Mouse (Mus musculus): ENCODE measurements at regions not wholly inside any gene's neighbourhood (a gene's known extent, or its start where the extent isn't known, plus 50 kb on each side); places are given as distances from the start of the nearest gene placed in this dataset.
A peak's percentile ranks its signal among the peaks of the same experiment; 100 is the strongest.

DNA sequence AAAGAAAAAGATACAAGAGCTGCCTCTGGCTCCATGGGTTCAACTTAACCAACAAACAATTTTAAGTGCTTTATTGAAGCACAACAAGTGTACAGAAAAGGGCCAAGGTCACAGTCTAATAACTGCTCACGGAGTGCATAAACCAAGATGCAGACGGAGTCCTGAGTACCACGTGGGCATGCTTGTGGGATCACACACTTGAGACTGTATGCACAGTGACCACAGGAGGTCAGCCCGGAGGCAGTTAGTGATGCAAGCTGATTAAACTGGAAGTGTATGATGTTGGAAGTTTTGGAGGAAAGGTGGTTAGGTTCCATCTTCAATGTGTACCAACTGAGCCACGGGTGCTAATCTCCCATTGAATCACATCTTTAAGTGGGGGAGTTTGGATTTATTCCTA, 146.9 kb downstream of the Gm815 start:
- Histone ChIP-seq H3K27ac (ENCODE audit: control insufficient read depth, insufficient read depth, low read length) (no peak overlapping the region), H3K36me3 (ENCODE audit: control insufficient read depth, insufficient read depth, low read length) (no peaks in the 10 kb centered on the region), H3K27me3 (ENCODE audit: control insufficient read depth, insufficient read depth, low read length) (no peaks in the 10 kb centered on the region), H3K4me3 (ENCODE audit: control insufficient read depth, insufficient read depth, low read length) (no peak overlapping the region), H3K4me1 (replicated peaks; ENCODE audit: control insufficient read depth, insufficient read depth, low read length) (no peaks in the 10 kb centered on the region)
- WGBS: 68% methylated on average over 5 of the region's 5 CpGs
- TF ChIP-seq POLR2A (IDR thresholded peaks at IDR 0.05; ENCODE audit: control insufficient read depth, extremely low read depth, insufficient read depth, low read length, poor library complexity) (no peak), CTCF (IDR thresholded peaks at IDR 0.05; ENCODE audit: borderline replicate concordance, control insufficient read depth, extremely low read depth, insufficient read depth, low read length, poor library complexity) (no peak)
- no peak for DNase-seq

DNA sequence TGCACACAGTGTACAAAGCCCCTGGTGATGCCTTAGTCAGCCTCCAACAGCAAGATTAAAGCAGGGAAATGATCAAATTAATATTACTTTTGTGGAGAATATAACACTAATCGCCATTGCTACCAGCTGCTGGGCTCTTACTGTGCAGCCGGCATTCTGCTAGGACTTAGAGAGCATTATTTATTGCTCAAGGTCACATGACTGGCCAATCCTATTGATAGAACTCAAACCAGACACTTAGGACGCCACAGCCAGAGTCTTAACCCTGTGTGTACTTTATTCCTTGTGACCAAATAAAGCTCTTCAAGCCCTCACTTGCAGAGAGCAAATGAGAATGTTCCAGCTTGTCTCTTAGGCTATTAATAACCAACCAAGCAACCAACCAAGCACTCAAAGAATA, 152.6 kb downstream of the Gm815 start:
- Histone ChIP-seq H3K4me1 (replicated peaks; ENCODE audit: control insufficient read depth, insufficient read depth, low read length) (no peaks in the 10 kb centered on the region), H3K27me3 (ENCODE audit: control insufficient read depth, insufficient read depth, low read length) (no peaks in the 10 kb centered on the region), H3K27ac (ENCODE audit: control insufficient read depth, insufficient read depth, low read length) (no peak overlapping the region), H3K4me3 (ENCODE audit: control insufficient read depth, insufficient read depth, low read length) (no peak overlapping the region), H3K36me3 (ENCODE audit: control insufficient read depth, insufficient read depth, low read length) (no peaks in the 10 kb centered on the region)
- no peak for DNase-seq
- 77% methylated on average over 3 of the region's 3 CpGs for WGBS
- TF ChIP-seq CTCF (IDR thresholded peaks at IDR 0.05; ENCODE audit: borderline replicate concordance, control insufficient read depth, extremely low read depth, insufficient read depth, low read length, poor library complexity): no peak
- no peak for TF ChIP-seq POLR2A (IDR thresholded peaks at IDR 0.05; ENCODE audit: control insufficient read depth, extremely low read depth, insufficient read depth, low read length, poor library complexity)

DNA sequence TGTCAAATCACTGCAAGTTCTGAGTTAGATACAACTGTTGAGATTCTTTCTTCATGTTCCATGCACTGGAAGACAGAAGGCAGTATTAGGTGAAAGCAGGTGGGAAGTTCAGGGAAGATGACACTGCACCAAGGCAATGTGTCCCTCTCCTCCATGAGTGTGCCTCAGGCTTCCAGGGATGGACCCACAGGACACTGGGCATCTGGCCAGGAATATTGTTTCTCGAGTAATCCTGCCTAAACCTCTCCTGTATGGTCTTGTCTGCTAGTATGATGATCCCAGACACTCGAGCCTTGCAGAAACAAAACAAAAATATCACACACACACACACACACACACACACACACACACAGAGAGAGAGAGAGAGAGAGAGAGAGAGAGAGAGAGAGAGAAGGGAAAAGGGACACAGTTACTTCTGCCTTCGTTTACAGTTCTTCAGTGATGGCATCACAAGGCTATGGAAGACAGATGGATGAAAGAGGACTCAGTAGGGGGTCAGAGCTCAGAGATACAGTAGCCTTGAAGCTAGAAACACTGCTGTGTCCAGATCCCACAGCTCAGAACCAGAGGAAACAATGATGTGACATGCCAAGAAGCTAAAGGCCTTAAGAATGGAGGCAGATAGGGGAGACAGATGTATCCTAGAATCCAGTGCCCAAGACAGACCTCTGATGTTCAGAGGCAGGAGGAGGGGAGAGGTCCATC, 154.8 kb downstream of the Gm815 start:
- no peak for DNase-seq
- H3K27me3 ChIP-seq (ENCODE audit: control insufficient read depth, insufficient read depth, low read length): no peaks in the 10 kb centered on the region
- WGBS: 80% methylated on average over 3 of the region's 3 CpGs

DNA sequence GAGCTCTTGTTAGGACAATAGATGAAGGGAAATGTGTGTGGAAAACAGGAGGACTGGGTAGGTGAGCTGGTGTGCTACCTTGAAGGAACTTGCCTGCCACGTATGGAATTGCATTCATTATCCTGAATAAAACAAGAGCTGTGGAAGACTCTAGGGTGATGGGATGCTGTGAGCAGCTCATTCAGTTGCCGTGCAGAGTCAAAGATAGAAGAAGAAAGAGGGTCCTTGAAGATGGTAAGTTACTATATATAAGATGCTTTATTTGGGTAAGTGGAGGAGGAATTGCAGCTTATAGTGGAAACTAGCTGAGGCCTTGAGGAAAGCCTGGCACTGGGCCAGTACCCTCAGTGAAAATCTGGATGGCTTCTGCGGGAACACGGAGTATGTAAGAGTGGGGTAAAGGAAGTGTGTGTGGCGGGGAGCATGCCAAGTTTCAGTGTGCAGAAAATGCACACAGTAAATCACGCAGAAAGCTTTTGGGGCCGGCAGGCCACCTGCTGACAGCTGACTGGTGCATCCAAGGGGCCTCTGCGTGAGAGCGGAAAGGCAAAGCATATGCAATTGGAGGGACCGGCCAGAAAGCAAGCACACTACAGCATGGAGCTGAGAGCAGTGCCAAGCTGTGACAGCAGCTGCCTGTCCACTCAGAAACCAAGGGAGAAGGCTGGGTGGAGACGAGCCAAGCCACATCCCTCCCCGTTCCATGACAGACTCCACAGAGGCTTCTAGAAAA, 149.7 kb upstream of the Vldlr start:
- no peak for DNase-seq
- 29% methylated on average over 12 of the region's 12 CpGs for WGBS
- no peaks in the 10 kb centered on the region for H3K27me3 ChIP-seq (ENCODE audit: control insufficient read depth, insufficient read depth, low read length)
- H3K36me3 ChIP-seq (ENCODE audit: control insufficient read depth, insufficient read depth, low read length): no peaks in the 10 kb centered on the region
- no peak overlapping the region for H3K4me3 ChIP-seq (ENCODE audit: control insufficient read depth, insufficient read depth, low read length)
- H3K4me1 ChIP-seq (replicated peaks; ENCODE audit: control insufficient read depth, insufficient read depth, low read length): peaks cover 4% of the 10 kb centered on the region; the same call in 1 of the 2 replicates
- TF ChIP-seq POLR2A (IDR thresholded peaks at IDR 0.05; ENCODE audit: control insufficient read depth, extremely low read depth, insufficient read depth, low read length, poor library complexity) (no peak), CTCF (IDR thresholded peaks at IDR 0.05; ENCODE audit: borderline replicate concordance, control insufficient read depth, extremely low read depth, insufficient read depth, low read length, poor library complexity) (no peak)
- H3K27ac ChIP-seq (ENCODE audit: control insufficient read depth, insufficient read depth, low read length): no peak overlapping the region

More for the DNA sequence above, 154.8 kb downstream of the Gm815 start:
- Histone ChIP-seq H3K36me3 (ENCODE audit: control insufficient read depth, insufficient read depth, low read length) (no peaks in the 10 kb centered on the region), H3K4me1 (replicated peaks; ENCODE audit: control insufficient read depth, insufficient read depth, low read length) (no peaks in the 10 kb centered on the region), H3K4me3 (ENCODE audit: control insufficient read depth, insufficient read depth, low read length) (no peak overlapping the region), H3K27ac (ENCODE audit: control insufficient read depth, insufficient read depth, low read length) (no peak overlapping the region)
- TF ChIP-seq POLR2A (IDR thresholded peaks at IDR 0.05; ENCODE audit: control insufficient read depth, extremely low read depth, insufficient read depth, low read length, poor library complexity): no peak
- no peak for TF ChIP-seq CTCF (IDR thresholded peaks at IDR 0.05; ENCODE audit: borderline replicate concordance, control insufficient read depth, extremely low read depth, insufficient read depth, low read length, poor library complexity)

DNA sequence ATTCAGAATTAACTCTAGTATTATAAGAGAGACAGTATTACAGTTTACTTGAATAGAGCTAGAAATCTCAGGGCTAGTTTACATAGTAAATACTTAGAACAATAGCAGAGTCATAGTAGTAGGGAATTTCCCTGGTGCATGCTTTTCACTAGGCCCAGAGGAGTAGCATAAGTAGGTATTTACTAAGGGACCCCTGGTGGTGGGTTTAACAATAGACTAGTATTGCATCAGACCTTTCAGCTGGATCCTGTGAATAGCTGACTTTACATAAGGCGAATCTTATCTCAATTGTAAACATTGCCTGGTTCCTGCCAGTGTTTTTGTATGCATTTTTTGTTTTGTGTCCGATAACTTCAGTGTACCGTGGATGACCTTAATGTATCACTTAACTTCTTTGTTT, 143.0 kb upstream of the Vldlr start:
- peak; percentile 5 for DNase-seq
- no peaks in the 10 kb centered on the region for H3K27me3 ChIP-seq (ENCODE audit: control insufficient read depth, insufficient read depth, low read length)
- no peak for TF ChIP-seq POLR2A (IDR thresholded peaks at IDR 0.05; ENCODE audit: control insufficient read depth, extremely low read depth, insufficient read depth, low read length, poor library complexity)
- no peak for TF ChIP-seq CTCF (IDR thresholded peaks at IDR 0.05; ENCODE audit: borderline replicate concordance, control insufficient read depth, extremely low read depth, insufficient read depth, low read length, poor library complexity)
- H3K4me1 ChIP-seq (replicated peaks; ENCODE audit: control insufficient read depth, insufficient read depth, low read length): no peaks in the 10 kb centered on the region
- WGBS: 97% methylated on average over 3 of the region's 3 CpGs
- H3K27ac ChIP-seq (ENCODE audit: control insufficient read depth, insufficient read depth, low read length): no peak overlapping the region
- H3K36me3 ChIP-seq (ENCODE audit: control insufficient read depth, insufficient read depth, low read length): no peaks in the 10 kb centered on the region
- H3K4me3 ChIP-seq (ENCODE audit: control insufficient read depth, insufficient read depth, low read length): no peak overlapping the region

DNA sequence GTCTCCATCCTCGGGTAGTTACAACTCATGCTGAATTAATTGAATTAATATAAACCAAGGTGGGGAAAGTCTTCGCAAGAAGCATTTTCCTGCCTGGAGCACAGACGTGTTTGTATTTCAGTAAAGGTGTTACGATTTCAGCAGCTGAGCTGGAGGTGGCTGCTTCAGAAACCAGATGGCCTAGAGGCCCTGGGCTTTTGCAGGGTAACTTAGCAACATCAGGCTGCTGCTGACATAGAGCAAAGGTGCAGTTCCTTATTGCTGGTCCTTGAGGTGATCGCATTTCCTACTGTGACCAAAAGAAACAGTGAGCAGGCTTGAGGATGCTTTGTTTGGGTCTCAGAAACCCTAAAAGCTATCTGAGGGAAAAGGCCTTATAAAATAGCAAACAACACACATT, 141.3 kb upstream of the Vldlr start:
- Histone ChIP-seq H3K36me3 (ENCODE audit: control insufficient read depth, insufficient read depth, low read length) (no peaks in the 10 kb centered on the region), H3K27me3 (ENCODE audit: control insufficient read depth, insufficient read depth, low read length) (no peaks in the 10 kb centered on the region), H3K4me1 (replicated peaks; ENCODE audit: control insufficient read depth, insufficient read depth, low read length) (no peaks in the 10 kb centered on the region), H3K27ac (ENCODE audit: control insufficient read depth, insufficient read depth, low read length) (no peak overlapping the region), H3K4me3 (ENCODE audit: control insufficient read depth, insufficient read depth, low read length) (no peak overlapping the region)
- DNase-seq: no peak
- WGBS: 95% methylated on average over 5 of the region's 5 CpGs
- no peak for TF ChIP-seq CTCF (IDR thresholded peaks at IDR 0.05; ENCODE audit: borderline replicate concordance, control insufficient read depth, extremely low read depth, insufficient read depth, low read length, poor library complexity)
- no peak for TF ChIP-seq POLR2A (IDR thresholded peaks at IDR 0.05; ENCODE audit: control insufficient read depth, extremely low read depth, insufficient read depth, low read length, poor library complexity)

Measured in thymus, adult 2 months (tissue).